Mouse (Mus musculus) testis, adult 2 months (tissue): ENCODE data around the gene Jam3.

ENCODE experiments used
- CTCF ChIP-seq: fragments of 200-500 bp; IDR thresholded peaks from 2 replicates; pipeline ENCODE4 v1.5.1; 2012; ENCODE audit warnings: low read depth, mild to moderate bottlenecking, inconsistent platforms, low read length, moderate library complexity; ENCODE audit not compliant: control insufficient read depth, insufficient read depth, insufficient replicate concordance
- POLR2A ChIP-seq: fragments of 200-500 bp; IDR thresholded peaks from 2 replicates; pipeline ENCODE4 v1.6.1; 2012; ENCODE audit warnings: low read depth, mild to moderate bottlenecking, inconsistent platforms, low read length, moderate library complexity; ENCODE audit not compliant: control insufficient read depth

- TF ChIP-seq CTCF (no peak), POLR2A (no peak)
These were observed 10.2 kb downstream of the Jam3 start for GRCm38 (mm10) chr9:27144996-27145395.
